Mouse (Mus musculus): ENCODE data around the gene Golim4. TPM values are rescaled to one million over a fixed set of nuclear protein-coding genes. Genes with fewer than 3 reads are reported as not detected.

Gene Golim4
- polyA plus RNA-seq, 1 experiment from 2014 or later, result 40.2 TPM

DNA sequence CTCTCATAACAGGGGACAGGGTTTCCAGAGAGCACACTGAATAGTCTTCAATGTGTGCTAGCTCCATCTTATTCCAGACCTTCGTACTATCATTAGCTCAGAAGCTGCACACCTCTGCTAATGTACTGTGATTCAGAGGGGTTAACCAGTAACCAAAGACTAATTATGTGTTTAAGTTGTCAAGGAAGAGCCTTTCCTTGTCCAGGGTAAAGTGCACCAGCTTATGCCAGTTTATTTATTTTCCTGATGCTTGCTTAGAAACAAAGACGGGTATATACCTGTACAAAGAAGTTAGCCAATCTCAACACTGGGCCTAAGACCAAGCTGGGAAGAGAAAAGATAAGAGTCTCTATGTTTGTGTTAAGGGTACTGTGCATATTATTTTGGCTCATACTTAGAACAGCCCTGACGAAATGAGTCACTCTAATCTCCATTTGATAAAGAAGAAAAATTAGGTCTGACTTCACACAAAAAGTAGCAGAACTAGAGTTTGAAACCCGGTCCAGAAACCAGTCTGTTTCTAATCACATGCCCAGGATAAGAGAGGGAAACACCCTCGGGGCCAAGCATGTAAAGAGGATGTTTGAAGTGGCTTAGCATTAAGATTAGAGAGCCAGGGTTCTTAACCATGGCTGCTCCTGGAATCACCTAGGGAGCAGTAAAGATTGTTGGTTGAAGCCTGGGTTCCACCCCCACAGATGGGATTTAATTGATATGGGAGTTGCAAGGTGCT, 4.3 kb downstream of the Golim4 start:
- Histone ChIP-seq H3K9me3 (ENCODE audit: control insufficient read depth, low read length) (no peaks in the 10 kb centered on the region), H3K4me2 (ENCODE audit: low read depth, low read length) (no peak overlapping the region; the same call in 1 of the 2 replicates), H3K36me3 (ENCODE audit: control insufficient read depth, insufficient read depth, low read length) (no peaks in the 10 kb centered on the region; the same call in 1 of the 2 replicates), H3K27ac (ENCODE audit: low read length) (peak overlapping the region; percentile 67), H3K4me3 (ENCODE audit: low read length) (no peak overlapping the region), H3K27me3 (replicated peaks; ENCODE audit: control insufficient read depth, insufficient read depth, low read length) (no peaks in the 10 kb centered on the region), H3K4me1 (ENCODE audit: control insufficient read depth, insufficient read depth, low read length) (peaks cover 34% of the 10 kb centered on the region), H3K9ac (ENCODE audit: low read depth, low read length) (no peak overlapping the region)
- WGBS, result 43% methylated on average over 5 of the region's 5 CpGs
- ATAC-seq, result peak; percentile 40

- Histone ChIP-seq H3K27ac (ENCODE audit: low read length) (no peak overlapping the region), H3K9ac (ENCODE audit: low read depth, low read length) (no peak overlapping the region), H3K4me1 (ENCODE audit: control insufficient read depth, insufficient read depth, low read length) (peaks cover 34% of the 10 kb centered on the region), H3K4me3 (ENCODE audit: low read length) (no peak overlapping the region), H3K36me3 (ENCODE audit: control insufficient read depth, insufficient read depth, low read length) (no peaks in the 10 kb centered on the region; the same call in 1 of the 2 replicates), H3K27me3 (replicated peaks; ENCODE audit: control insufficient read depth, insufficient read depth, low read length) (no peaks in the 10 kb centered on the region), H3K9me3 (ENCODE audit: control insufficient read depth, low read length) (no peaks in the 10 kb centered on the region), H3K4me2 (ENCODE audit: low read depth, low read length) (no peak overlapping the region)
- no peak for ATAC-seq
- WGBS, result 78% methylated on average over 6 of the region's 6 CpGs
Measured at GRCm38 (mm10) chr3:75950897-75951296, 5.9 kb downstream of the Golim4 start.

DNA sequence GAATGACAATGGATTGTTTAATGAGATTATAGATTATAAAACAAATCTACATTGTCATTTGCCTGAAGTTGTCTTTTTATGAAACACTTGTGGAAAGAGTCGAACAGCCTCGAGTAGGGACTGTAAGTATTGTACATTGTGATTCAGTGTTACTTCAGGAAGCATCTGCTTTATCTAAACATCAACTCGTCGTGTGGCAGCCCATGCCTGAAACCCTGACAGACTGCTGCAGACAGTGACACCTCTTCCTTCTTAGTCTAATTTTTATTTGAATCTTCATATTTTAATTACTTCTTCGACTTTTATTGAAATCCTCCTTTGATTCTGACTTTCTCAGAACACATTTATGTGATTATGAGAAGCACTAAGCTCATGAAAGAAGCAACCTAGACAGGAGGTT, 7.4 kb downstream of the Golim4 start:
- Histone ChIP-seq H3K9ac (ENCODE audit: low read depth, low read length) (no peak overlapping the region), H3K4me2 (ENCODE audit: low read depth, low read length) (no peak overlapping the region), H3K27ac (ENCODE audit: low read length) (no peak overlapping the region), H3K4me3 (ENCODE audit: low read length) (no peak overlapping the region), H3K9me3 (ENCODE audit: control insufficient read depth, low read length) (no peaks in the 10 kb centered on the region), H3K36me3 (ENCODE audit: control insufficient read depth, insufficient read depth, low read length) (no peaks in the 10 kb centered on the region; the same call in 1 of the 2 replicates), H3K27me3 (replicated peaks; ENCODE audit: control insufficient read depth, insufficient read depth, low read length) (no peaks in the 10 kb centered on the region), H3K4me1 (ENCODE audit: control insufficient read depth, insufficient read depth, low read length) (peaks cover 22% of the 10 kb centered on the region)
- 66% methylated on average over 5 of the region's 5 CpGs for WGBS
- ATAC-seq, result no peak

DNA sequence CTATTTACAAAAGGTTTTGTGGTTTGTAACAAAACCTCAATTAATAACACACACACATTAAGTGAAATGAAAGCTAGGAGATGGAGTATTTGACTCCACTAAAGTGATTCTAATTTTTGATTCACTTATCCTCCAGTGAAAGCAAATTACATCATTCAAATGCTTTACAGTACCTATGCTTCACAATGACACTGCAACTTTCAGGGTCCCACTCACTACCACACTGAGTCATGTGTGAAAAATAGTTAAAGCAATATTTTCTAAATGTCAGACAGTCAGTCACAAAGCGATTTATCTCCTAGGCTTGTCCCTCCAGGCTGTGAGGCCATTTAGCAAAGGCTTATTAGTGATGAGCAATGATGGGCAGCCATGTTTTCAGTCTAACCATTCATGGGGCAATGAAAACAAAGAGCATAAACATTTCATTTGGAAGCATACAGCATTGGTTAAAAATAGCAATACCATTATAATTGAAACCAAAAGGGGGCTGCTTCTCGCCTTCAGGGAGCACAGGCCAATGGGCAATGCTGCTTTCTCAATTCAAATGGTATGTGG, 8.1 kb downstream of the Golim4 start:
- no peaks in the 10 kb centered on the region for H3K27me3 ChIP-seq (replicated peaks; ENCODE audit: control insufficient read depth, insufficient read depth, low read length)
- H3K36me3 ChIP-seq (ENCODE audit: control insufficient read depth, insufficient read depth, low read length), result no peaks in the 10 kb centered on the region; the same call in 1 of the 2 replicates
- H3K9me3 ChIP-seq (ENCODE audit: control insufficient read depth, low read length), result no peaks in the 10 kb centered on the region
- WGBS, result 88% methylated on average over 2 of the region's 2 CpGs
- ATAC-seq, result no peak
- no peak overlapping the region for H3K4me2 ChIP-seq (ENCODE audit: low read depth, low read length)
- no peak overlapping the region for H3K4me3 ChIP-seq (ENCODE audit: low read length)
- peaks cover 15% of the 10 kb centered on the region for H3K4me1 ChIP-seq (ENCODE audit: control insufficient read depth, insufficient read depth, low read length)
- no peak overlapping the region for H3K9ac ChIP-seq (ENCODE audit: low read depth, low read length)
- no peak overlapping the region for H3K27ac ChIP-seq (ENCODE audit: low read length)

DNA sequence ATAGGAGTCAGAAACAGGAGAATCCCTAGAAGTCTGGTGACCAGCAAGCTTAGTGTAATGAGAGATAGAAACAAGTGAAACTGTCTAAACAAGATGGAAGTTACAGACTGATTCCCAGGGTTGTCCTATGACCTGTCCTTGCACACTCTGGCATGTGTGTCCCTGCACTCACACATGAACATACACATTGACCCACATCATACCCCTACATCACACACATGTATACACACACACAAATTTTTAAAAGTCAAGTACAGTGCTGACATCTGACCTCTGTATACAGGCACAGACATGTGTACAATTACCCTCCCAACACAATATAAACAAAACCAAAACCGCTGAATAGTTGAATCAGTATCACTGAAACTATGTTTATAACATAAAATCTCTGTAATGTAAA, 8.7 kb downstream of the Golim4 start:
- H3K9ac ChIP-seq (ENCODE audit: low read depth, low read length), result no peak overlapping the region
- no peak overlapping the region for H3K4me3 ChIP-seq (ENCODE audit: low read length)
- 60% methylated on average over 1 of the region's 1 CpGs for WGBS
- peaks cover 12% of the 10 kb centered on the region for H3K4me1 ChIP-seq (ENCODE audit: control insufficient read depth, insufficient read depth, low read length)
- H3K36me3 ChIP-seq (ENCODE audit: control insufficient read depth, insufficient read depth, low read length), result no peaks in the 10 kb centered on the region; the same call in 1 of the 2 replicates
- no peak overlapping the region for H3K4me2 ChIP-seq (ENCODE audit: low read depth, low read length)
- H3K27me3 ChIP-seq (replicated peaks; ENCODE audit: control insufficient read depth, insufficient read depth, low read length), result no peaks in the 10 kb centered on the region
- no peak for ATAC-seq
- no peak overlapping the region for H3K27ac ChIP-seq (ENCODE audit: low read length)
- no peaks in the 10 kb centered on the region for H3K9me3 ChIP-seq (ENCODE audit: control insufficient read depth, low read length)

DNA sequence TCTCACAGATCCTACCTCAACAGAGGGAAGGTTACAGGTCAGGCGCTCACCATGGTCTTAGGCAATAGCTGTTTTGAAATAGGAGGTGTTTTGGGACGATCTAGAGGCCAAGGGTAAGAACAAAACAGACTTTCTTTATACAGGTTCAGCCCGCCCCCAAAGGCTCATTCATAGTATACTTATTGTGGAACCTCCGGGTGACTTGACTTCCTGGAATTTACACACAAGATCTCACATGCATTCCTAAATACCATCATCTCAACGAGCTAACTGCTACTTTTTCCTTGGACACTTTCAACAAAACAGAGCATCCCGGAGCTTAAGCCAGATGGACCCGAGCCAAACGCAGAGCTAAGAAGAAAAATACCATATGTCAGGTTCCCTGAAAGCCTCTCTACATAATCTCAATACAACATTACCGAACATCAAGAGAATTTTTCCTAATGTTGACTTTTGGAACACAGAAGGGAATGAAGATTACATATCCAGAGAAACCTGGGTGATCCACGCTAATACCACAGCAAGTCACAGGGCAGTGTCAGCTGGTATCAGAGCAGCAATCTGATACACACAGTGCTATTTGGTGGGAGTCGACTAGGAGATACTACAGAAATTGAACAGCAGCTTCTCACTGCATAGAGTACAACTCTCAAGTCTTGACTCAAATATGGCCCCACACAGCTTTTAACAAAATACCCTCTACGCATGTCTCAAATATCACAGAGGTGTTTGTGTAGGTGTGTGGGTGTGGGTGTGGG, 14.3 kb downstream of the Golim4 start:
- Histone ChIP-seq H3K36me3 (ENCODE audit: control insufficient read depth, insufficient read depth, low read length) (no peaks in the 10 kb centered on the region), H3K9me3 (ENCODE audit: control insufficient read depth, low read length) (no peaks in the 10 kb centered on the region), H3K27me3 (replicated peaks; ENCODE audit: control insufficient read depth, insufficient read depth, low read length) (no peaks in the 10 kb centered on the region), H3K27ac (ENCODE audit: low read length) (no peak overlapping the region; the same call in 1 of the 2 replicates), H3K4me3 (ENCODE audit: low read length) (no peak overlapping the region), H3K9ac (ENCODE audit: low read depth, low read length) (no peak overlapping the region), H3K4me2 (ENCODE audit: low read depth, low read length) (no peak overlapping the region), H3K4me1 (ENCODE audit: control insufficient read depth, insufficient read depth, low read length) (peaks cover 10% of the 10 kb centered on the region)
- peak; percentile 71 for ATAC-seq
- WGBS, result 50% methylated on average over 12 of the region's 12 CpGs

DNA sequence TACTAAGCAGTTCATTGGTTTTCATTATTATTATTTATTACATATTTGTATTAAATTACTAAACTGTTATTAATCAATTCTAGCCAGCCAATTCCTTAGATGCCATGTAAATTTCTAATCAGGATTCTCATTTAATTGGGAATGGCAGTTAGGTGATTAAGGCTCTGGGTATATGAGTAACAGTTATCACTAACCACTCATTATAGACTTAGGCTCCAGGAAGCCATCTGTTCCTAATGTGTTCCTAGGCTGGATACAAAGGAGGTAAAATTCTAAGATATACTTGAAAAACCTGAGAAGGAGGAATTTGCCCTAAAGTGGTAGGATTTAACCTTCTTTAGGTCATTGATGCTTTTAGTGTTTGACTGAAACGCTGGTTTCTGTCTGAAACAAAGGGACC, 14.9 kb downstream of the Golim4 start:
- no peaks in the 10 kb centered on the region for H3K27me3 ChIP-seq (replicated peaks; ENCODE audit: control insufficient read depth, insufficient read depth, low read length)
- H3K9me3 ChIP-seq (ENCODE audit: control insufficient read depth, low read length), result no peaks in the 10 kb centered on the region
- H3K4me2 ChIP-seq (ENCODE audit: low read depth, low read length), result no peak overlapping the region
- peaks cover 10% of the 10 kb centered on the region for H3K4me1 ChIP-seq (ENCODE audit: control insufficient read depth, insufficient read depth, low read length)
- H3K27ac ChIP-seq (ENCODE audit: low read length), result no peak overlapping the region
- H3K4me3 ChIP-seq (ENCODE audit: low read length), result no peak overlapping the region
- H3K36me3 ChIP-seq (ENCODE audit: control insufficient read depth, insufficient read depth, low read length), result no peaks in the 10 kb centered on the region
- no peak for ATAC-seq
- WGBS, result 53% methylated on average over 1 of the region's 1 CpGs
- no peak overlapping the region for H3K9ac ChIP-seq (ENCODE audit: low read depth, low read length)

GRCm38 (mm10) chr3:75936152-75936551, 20.6 kb downstream of the Golim4 start:
- Histone ChIP-seq H3K36me3 (ENCODE audit: control insufficient read depth, insufficient read depth, low read length) (no peaks in the 10 kb centered on the region), H3K9me3 (ENCODE audit: control insufficient read depth, low read length) (no peaks in the 10 kb centered on the region), H3K27me3 (replicated peaks; ENCODE audit: control insufficient read depth, insufficient read depth, low read length) (no peaks in the 10 kb centered on the region), H3K9ac (ENCODE audit: low read depth, low read length) (no peak overlapping the region), H3K4me3 (ENCODE audit: low read length) (no peak overlapping the region), H3K27ac (ENCODE audit: low read length) (no peak overlapping the region), H3K4me2 (ENCODE audit: low read depth, low read length) (no peak overlapping the region), H3K4me1 (ENCODE audit: control insufficient read depth, insufficient read depth, low read length) (no peaks in the 10 kb centered on the region)
- ATAC-seq, result no peak
- 85% methylated on average over 2 of the region's 2 CpGs for WGBS

DNA sequence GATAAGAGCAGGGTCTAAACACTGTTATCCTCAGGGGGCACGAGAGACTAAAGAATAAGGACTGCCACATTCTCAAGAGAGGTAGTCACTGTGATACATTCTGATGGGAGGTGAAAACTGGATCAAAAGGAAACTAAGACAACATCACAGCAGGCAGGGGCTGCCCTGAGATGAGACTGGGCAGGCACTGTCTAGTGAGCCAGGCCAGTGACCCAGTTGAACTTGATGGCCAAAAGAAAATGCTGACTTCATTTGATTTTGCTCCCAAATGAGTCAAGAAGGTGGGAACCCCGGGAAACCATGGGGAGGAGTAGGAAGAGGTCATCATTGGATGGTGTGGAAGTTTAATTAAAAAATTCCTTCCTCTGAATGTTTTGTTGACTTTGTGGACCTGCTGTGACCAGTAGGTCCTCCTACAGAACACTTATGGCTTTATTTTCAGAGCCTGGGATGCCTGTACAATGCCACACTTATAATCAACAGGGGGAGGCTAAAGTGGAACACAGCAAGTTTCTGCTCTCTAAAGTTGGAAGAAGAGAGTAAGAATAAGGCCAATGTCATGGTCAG, 26.0 kb downstream of the Golim4 start:
- Histone ChIP-seq H3K4me1 (ENCODE audit: control insufficient read depth, insufficient read depth, low read length) (no peaks in the 10 kb centered on the region), H3K36me3 (ENCODE audit: control insufficient read depth, insufficient read depth, low read length) (no peaks in the 10 kb centered on the region), H3K9me3 (ENCODE audit: control insufficient read depth, low read length) (no peaks in the 10 kb centered on the region), H3K4me3 (ENCODE audit: low read length) (no peak overlapping the region), H3K9ac (ENCODE audit: low read depth, low read length) (no peak overlapping the region), H3K27me3 (replicated peaks; ENCODE audit: control insufficient read depth, insufficient read depth, low read length) (no peaks in the 10 kb centered on the region), H3K27ac (ENCODE audit: low read length) (no peak overlapping the region), H3K4me2 (ENCODE audit: low read depth, low read length) (no peak overlapping the region)
- 79% methylated on average over 2 of the region's 2 CpGs for WGBS
- no peak for ATAC-seq

All from intestine, embryonic 16.5 days (tissue).